Mouse (Mus musculus): ENCODE data around the gene Olfr1373.

DNA sequence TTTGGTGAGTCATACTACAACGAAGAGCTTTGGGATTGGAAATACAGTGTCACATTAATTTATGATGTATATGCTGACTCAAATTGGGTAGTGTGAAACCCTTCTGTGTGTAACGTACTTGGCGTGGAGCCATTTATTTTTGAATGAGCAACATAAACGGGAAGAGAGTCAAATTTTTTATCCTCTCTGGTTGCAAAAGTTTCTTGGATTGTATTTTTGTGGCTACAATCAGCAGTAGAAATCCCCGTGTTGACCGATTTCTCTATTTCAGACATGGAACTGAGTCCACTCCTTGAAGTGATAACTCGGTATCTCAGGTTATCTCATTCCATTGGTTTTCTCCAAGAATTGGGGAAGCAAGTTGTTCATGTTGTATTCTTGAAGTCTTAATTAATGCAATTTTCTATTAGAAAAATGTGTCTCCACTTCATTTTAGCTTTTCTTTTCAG is 45.5 kb downstream of the Olfr1373 start:
- TF ChIP-seq CTCF (conservative IDR thresholded peaks at IDR 0.05; ENCODE audit: low read length) (no peak), POU5F1 (IDR thresholded peaks at IDR 0.05; ENCODE audit: borderline replicate concordance, low read length) (no peak), NANOG (IDR thresholded peaks at IDR 0.05; ENCODE audit: borderline replicate concordance, low read length) (no peak)

Data from E14TG2a.4 (cell line).